Mouse (Mus musculus) liver, embryonic 14.5 days (tissue): ENCODE measurements at regions not wholly inside any gene's neighbourhood (a gene's known extent, or its start where the extent isn't known, plus 50 kb on each side); places are given as distances from the start of the nearest gene placed in this dataset.

Experiments used
- ATAC-seq: fragments of 200-750 bp; cut with Nextera tagmentation; 2 replicates; pipeline ENCODE4 v1.8.0; 2017; ENCODE audit warnings: moderate number of reproducible peaks, mild to moderate bottlenecking, moderate library complexity; ENCODE audit not compliant: insufficient read depth
- DNase-seq, 3 experiments: peaks; one replicate each; pipeline ENCODE4 v3.0.0-alpha.2; 2012 to 2013; ENCODE audit warnings: low read depth in 3 of 3, low spot score in 3 of 3
- H3K27ac ChIP-seq: fragments of 300-500 bp; sonication (generic); 2 replicates; pipeline ENCODE4 v1.5.1; 2014; ENCODE audit warnings: moderate library complexity, mild to moderate bottlenecking, control low read depth, inconsistent platforms
- H3K27me3 ChIP-seq: fragments of 300-500 bp; sonication (generic); 2 replicates; pipeline ENCODE4 v1.6.1; 2014; ENCODE audit warnings: mild to moderate bottlenecking, low read length, moderate library complexity; ENCODE audit not compliant: control insufficient read depth, insufficient read depth
- H3K36me3 ChIP-seq: fragments of 300-500 bp; sonication (generic); replicated peaks from 2 replicates; pipeline ENCODE4 v1.6.1; 2014; ENCODE audit warnings: low read depth; ENCODE audit not compliant: control insufficient read depth, insufficient read depth
- H3K4me1 ChIP-seq, 2 experiments: fragments of 200-500 bp in 1 of 2; fragments of 300-500 bp in 1 of 2; sonication (generic) in 1 of 2; replicated peaks; 2 replicates each; pipeline ENCODE4 v1.6.1; 2012 to 2014; ENCODE audit warnings: antibody characterized with exemption in 1 of 2, inconsistent platforms in 1 of 2, low read length in 1 of 2; ENCODE audit not compliant: control insufficient read depth in 2 of 2, insufficient read depth in 2 of 2
- H3K4me2 ChIP-seq: fragments of 300-500 bp; sonication (generic); 2 replicates; pipeline ENCODE4 v1.6.1; 2014; ENCODE audit warnings: low read depth, mild to moderate bottlenecking, control low read depth, moderate library complexity
- H3K4me3 ChIP-seq, 2 experiments: fragments of 200-500 bp in 1 of 2; fragments of 300-500 bp in 1 of 2; sonication (generic) in 1 of 2; 2 replicates each; pipeline ENCODE4 v1.5.1; 2012 to 2014; ENCODE audit warnings: low read depth in 2 of 2, low read length in 2 of 2, mild to moderate bottlenecking in 2 of 2, control low read depth in 1 of 2, inconsistent platforms in 1 of 2, moderate library complexity in 1 of 2; ENCODE audit not compliant: insufficient read depth in 1 of 2
- H3K9ac ChIP-seq: fragments of 300-500 bp; sonication (generic); replicated peaks from 2 replicates; pipeline ENCODE4 v1.6.1; 2014; ENCODE audit warnings: mild to moderate bottlenecking, control low read depth, moderate library complexity
- H3K9me3 ChIP-seq: fragments of 300-500 bp; sonication (generic); 2 replicates; pipeline ENCODE4 v1.6.1; 2016; ENCODE audit warnings: low read length, mixed read lengths; ENCODE audit not compliant: control insufficient read depth
- CTCF ChIP-seq: IDR thresholded peaks from 2 replicates; pipeline ENCODE4 v1.5.1; 2016; ENCODE audit warnings: antibody characterized with exemption, low read depth, control low read depth
- EP300 ChIP-seq: IDR thresholded peaks from 2 replicates; pipeline ENCODE4 v1.6.1; 2016; ENCODE audit warnings: antibody characterized with exemption, low read depth
- WGBS: fragments of 180-500 bp; shearing (Covaris S2); extraction: QIAGEN DNeasy Blood & Tissue Kit; methylation state at CpG from one replicate; pipeline ENCODE4 v1.1.7; 2014; ENCODE audit not compliant: insufficient replicate concordance; 5-methylcytosine and 5-hydroxymethylcytosine counted together

- Histone ChIP-seq H3K4me3 (no peak overlapping the region), H3K9ac (no peak overlapping the region), H3K4me2 (no peak overlapping the region), H3K36me3 (no peaks in the 10 kb centered on the region), H3K4me1 (no peaks in the 10 kb centered on the region), H3K27ac (no peak overlapping the region), H3K9me3 (no peaks in the 10 kb centered on the region), H3K27me3 (no peaks in the 10 kb centered on the region)
- TF ChIP-seq CTCF (no peak), EP300 (no peak)
- 38% methylated on average over 5 of the region's 5 CpGs for WGBS
- DNase-seq = no peak
- ATAC-seq = no peak
These were observed 151.4 kb downstream of the Klf5 start for GRCm38 (mm10) chr14:99449870-99450269.

- no peaks in the 10 kb centered on the region for H3K9me3 ChIP-seq
- TF ChIP-seq EP300 = no peak
- no peak for TF ChIP-seq CTCF
- DNase-seq (no peak), ATAC-seq (no peak)
- no peaks in the 10 kb centered on the region for H3K4me1 ChIP-seq
- no peak overlapping the region for H3K4me2 ChIP-seq
- H3K4me3 ChIP-seq = no peak overlapping the region
- 69% methylated on average over 11 of the region's 11 CpGs for WGBS
- H3K9ac ChIP-seq = no peak overlapping the region
- no peaks in the 10 kb centered on the region for H3K36me3 ChIP-seq
- no peaks in the 10 kb centered on the region for H3K27me3 ChIP-seq
- no peak overlapping the region for H3K27ac ChIP-seq
These were observed 152.8 kb downstream of the Klf5 start for GRCm38 (mm10) chr14:99451110-99451795.

GRCm38 (mm10) chr14:99453916-99454315 is 155.4 kb downstream of the Klf5 start:
- Histone ChIP-seq H3K9me3 (no peaks in the 10 kb centered on the region), H3K9ac (no peak overlapping the region), H3K27ac (no peak overlapping the region), H3K27me3 (no peaks in the 10 kb centered on the region), H3K36me3 (no peaks in the 10 kb centered on the region), H3K4me2 (no peak overlapping the region), H3K4me3 (no peak overlapping the region), H3K4me1 (no peaks in the 10 kb centered on the region)
- ATAC-seq = no peak
- DNase-seq = no peak
- 61% methylated on average over 12 of the region's 12 CpGs for WGBS
- TF ChIP-seq EP300 = no peak
- TF ChIP-seq CTCF = no peak

GRCm38 (mm10) chr14:99456555-99456954 is 158.1 kb downstream of the Klf5 start:
- no peaks in the 10 kb centered on the region for H3K4me1 ChIP-seq
- no peak overlapping the region for H3K9ac ChIP-seq
- no peak for ATAC-seq
- H3K36me3 ChIP-seq = no peaks in the 10 kb centered on the region
- 70% methylated on average over 10 of the region's 10 CpGs for WGBS
- no peak overlapping the region for H3K4me2 ChIP-seq
- no peaks in the 10 kb centered on the region for H3K9me3 ChIP-seq
- no peak for TF ChIP-seq EP300
- no peak for TF ChIP-seq CTCF
- H3K4me3 ChIP-seq = no peak overlapping the region
- DNase-seq = no peak
- no peak overlapping the region for H3K27ac ChIP-seq
- no peaks in the 10 kb centered on the region for H3K27me3 ChIP-seq

GRCm38 (mm10) chr14:99457573-99457972 is 159.1 kb downstream of the Klf5 start:
- ATAC-seq = no peak
- Histone ChIP-seq H3K27ac (no peak overlapping the region), H3K27me3 (no peaks in the 10 kb centered on the region), H3K9me3 (no peaks in the 10 kb centered on the region), H3K4me3 (no peak overlapping the region), H3K36me3 (no peaks in the 10 kb centered on the region), H3K9ac (no peak overlapping the region), H3K4me1 (no peaks in the 10 kb centered on the region), H3K4me2 (no peak overlapping the region)
- 66% methylated on average over 6 of the region's 6 CpGs for WGBS
- no peak for TF ChIP-seq EP300
- no peak for TF ChIP-seq CTCF
- DNase-seq = no peak
